Mouse (Mus musculus): Measurements from ENCODE around the gene Smc3. TPM values are rescaled to one million over a fixed set of nuclear protein-coding genes. Genes with fewer than 3 reads are reported as not detected.
"Not testable (repeated sequence)": the region's sequence is repeated elsewhere in the genome, so short reads cannot be mapped to it uniquely, and the experiment has no call there.

The Smc3 gene
- polyA plus RNA-seq, 1 experiment from 2014 or later: 87.4 TPM

DNA sequence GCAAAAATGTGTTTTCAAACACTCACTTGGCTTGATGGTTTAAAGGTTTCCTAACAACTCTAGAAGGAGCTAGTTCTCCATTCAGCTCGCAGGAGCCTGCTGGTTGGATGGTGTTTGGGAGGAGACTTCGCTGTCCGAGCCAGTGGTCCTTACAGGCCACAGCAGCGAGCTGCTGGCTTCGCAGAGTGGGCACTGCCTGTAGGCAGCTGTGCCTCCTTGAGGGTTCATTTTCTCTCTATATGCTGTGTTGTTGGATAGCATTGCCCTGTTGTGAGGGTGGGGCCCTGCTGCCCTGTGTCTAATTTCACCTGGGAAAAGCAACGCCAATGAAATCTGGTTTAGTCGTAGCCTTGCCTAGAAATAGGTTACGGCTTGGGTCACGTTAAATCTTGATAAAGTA lies 47.1 kb downstream of the Smc3 start:
- no peaks in the 10 kb centered on the region for H3K27me3 ChIP-seq
- H3K4me1 ChIP-seq: peaks cover 6% of the 10 kb centered on the region
- peaks cover 53% of the 10 kb centered on the region for H3K36me3 ChIP-seq (ENCODE audit: poor library complexity, severe bottlenecking)
- no peak overlapping the region for H3K9ac ChIP-seq
- H3K4me2 ChIP-seq: no peak overlapping the region
- ATAC-seq: no peak
- H3K4me3 ChIP-seq: no peak overlapping the region
- H3K9me3 ChIP-seq (replicated peaks): no peaks in the 10 kb centered on the region
- no peak overlapping the region for H3K27ac ChIP-seq
- 90% methylated on average over 9 of the region's 9 CpGs for WGBS

- Histone ChIP-seq H3K4me3 (no peak overlapping the region), H3K27me3 (no peaks in the 10 kb centered on the region), H3K36me3 (ENCODE audit: poor library complexity, severe bottlenecking) (peaks cover 49% of the 10 kb centered on the region), H3K9ac (no peak overlapping the region), H3K4me2 (no peak overlapping the region), H3K9me3 (replicated peaks) (no peaks in the 10 kb centered on the region), H3K27ac (no peak overlapping the region), H3K4me1 (peaks cover 12% of the 10 kb centered on the region)
- no peak for ATAC-seq
- 57% methylated on average over 5 of the region's 5 CpGs for WGBS
Measured at GRCm38 (mm10) chr19:53648056-53648455, 47.9 kb downstream of the Smc3 start.

- Histone ChIP-seq H3K36me3 (ENCODE audit: poor library complexity, severe bottlenecking) (peaks cover 42% of the 10 kb centered on the region), H3K27me3 (no peaks in the 10 kb centered on the region), H3K4me3 (no peak overlapping the region), H3K27ac (no peak overlapping the region), H3K4me1 (peaks cover 17% of the 10 kb centered on the region), H3K9ac (no peak overlapping the region), H3K9me3 (replicated peaks) (no peaks in the 10 kb centered on the region), H3K4me2 (no peak overlapping the region)
- peak; percentile 76 for ATAC-seq
- WGBS: 31% methylated on average over 10 of the region's 10 CpGs
Measured at GRCm38 (mm10) chr19:53648802-53649236, 48.6 kb downstream of the Smc3 start.

GRCm38 (mm10) chr19:53649361-53649760 lies 49.2 kb downstream of the Smc3 start:
- Histone ChIP-seq H3K9ac (no peak overlapping the region; the same call in 1 of the 2 replicates), H3K4me1 (peaks cover 22% of the 10 kb centered on the region), H3K27ac (no peak overlapping the region), H3K36me3 (ENCODE audit: poor library complexity, severe bottlenecking) (peaks cover 38% of the 10 kb centered on the region), H3K9me3 (replicated peaks) (no peaks in the 10 kb centered on the region), H3K27me3 (no peaks in the 10 kb centered on the region), H3K4me2 (no peak overlapping the region), H3K4me3 (no peak overlapping the region)
- ATAC-seq: no peak
- 73% methylated on average over 6 of the region's 6 CpGs for WGBS

DNA sequence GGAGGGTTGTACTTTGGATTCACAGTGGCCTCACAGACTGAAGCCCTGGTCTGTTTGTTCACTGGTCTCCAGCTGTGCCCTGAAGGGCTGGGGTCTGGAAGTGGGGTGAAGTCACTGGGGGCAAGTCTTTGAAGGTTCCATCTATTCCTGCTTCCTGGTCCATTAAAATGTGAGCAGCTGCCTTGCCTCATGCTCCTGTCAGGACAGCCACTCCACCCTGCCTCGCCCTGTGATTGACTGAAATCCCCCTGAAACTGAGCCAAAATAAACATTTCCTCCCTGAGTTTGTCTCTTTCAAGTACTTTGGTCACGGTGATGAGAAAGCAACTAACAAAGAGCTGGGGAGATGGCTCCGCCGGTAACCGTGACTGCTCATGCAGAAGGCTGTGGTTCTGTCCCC lies 49.6 kb downstream of the Smc3 start:
- Histone ChIP-seq H3K4me3 (no peak overlapping the region), H3K9me3 (replicated peaks) (no peaks in the 10 kb centered on the region), H3K4me2 (no peak overlapping the region), H3K36me3 (ENCODE audit: poor library complexity, severe bottlenecking) (peaks cover 35% of the 10 kb centered on the region), H3K9ac (no peak overlapping the region; the same call in 1 of the 2 replicates), H3K4me1 (peaks cover 25% of the 10 kb centered on the region), H3K27ac (no peak overlapping the region), H3K27me3 (no peaks in the 10 kb centered on the region)
- 68% methylated on average over 5 of the region's 5 CpGs for WGBS
- ATAC-seq: no peak

DNA sequence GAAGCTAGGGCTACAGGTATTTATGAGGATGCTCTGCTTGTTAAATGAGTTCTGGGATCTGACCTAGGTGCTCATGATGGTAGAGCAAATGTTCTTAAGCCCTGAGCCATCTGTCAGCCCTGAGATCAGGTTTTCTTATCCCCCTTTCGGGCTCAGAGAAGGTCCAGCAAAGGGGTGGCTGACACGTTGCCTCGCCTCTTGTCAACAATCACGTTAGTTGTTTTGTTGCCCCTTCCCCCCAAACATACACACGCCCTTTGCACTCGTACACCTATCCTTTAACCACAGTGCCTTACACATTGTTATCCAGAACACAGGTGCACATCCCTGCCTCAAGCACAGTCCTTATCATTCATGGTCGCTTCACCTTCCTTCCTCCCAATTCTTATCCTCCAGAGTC lies 50.7 kb downstream of the Smc3 start:
- no peaks in the 10 kb centered on the region for H3K9me3 ChIP-seq (replicated peaks)
- H3K9ac ChIP-seq: no peak overlapping the region
- peaks cover 26% of the 10 kb centered on the region for H3K36me3 ChIP-seq (ENCODE audit: poor library complexity, severe bottlenecking)
- 84% methylated on average over 7 of the region's 7 CpGs for WGBS
- ATAC-seq: no peak
- peaks cover 25% of the 10 kb centered on the region for H3K4me1 ChIP-seq
- no peak overlapping the region for H3K4me3 ChIP-seq
- H3K27me3 ChIP-seq: no peaks in the 10 kb centered on the region
- no peak overlapping the region for H3K27ac ChIP-seq
- H3K4me2 ChIP-seq: no peak overlapping the region

DNA sequence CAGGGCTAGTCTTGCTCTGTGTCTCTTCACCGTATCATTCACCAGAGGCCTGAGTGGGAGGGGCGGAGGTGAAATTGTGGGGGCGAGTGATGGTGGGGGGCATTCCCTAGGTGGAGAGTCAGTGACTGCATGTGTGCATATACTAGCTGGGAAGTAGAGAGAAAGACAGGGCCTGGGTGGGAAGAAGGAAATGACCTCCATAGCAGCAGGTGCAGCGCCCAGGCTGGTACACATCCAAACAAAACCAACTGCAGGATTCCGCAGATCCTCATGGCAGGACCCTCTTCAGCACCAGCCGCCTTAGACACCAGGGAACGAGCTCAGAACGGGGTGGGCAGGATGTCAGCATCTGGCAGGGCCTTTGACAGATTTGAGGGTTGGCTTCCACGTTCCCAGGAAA lies 52.1 kb downstream of the Smc3 start:
- peaks cover 13% of the 10 kb centered on the region for H3K36me3 ChIP-seq (ENCODE audit: poor library complexity, severe bottlenecking)
- H3K27me3 ChIP-seq: no peaks in the 10 kb centered on the region
- H3K4me3 ChIP-seq: no peak overlapping the region
- H3K9ac ChIP-seq: no peak overlapping the region
- peaks cover 25% of the 10 kb centered on the region for H3K4me1 ChIP-seq
- H3K27ac ChIP-seq: no peak overlapping the region
- 69% methylated on average over 9 of the region's 9 CpGs for WGBS
- H3K9me3 ChIP-seq (replicated peaks): no peaks in the 10 kb centered on the region
- no peak overlapping the region for H3K4me2 ChIP-seq
- no peak for ATAC-seq

- Histone ChIP-seq H3K36me3 (ENCODE audit: poor library complexity, severe bottlenecking) (peaks cover 7% of the 10 kb centered on the region), H3K9ac (0 out of 2 replicates have a peak overlapping the region, but pooled peaks have one; percentile 14), H3K4me1 (peaks cover 25% of the 10 kb centered on the region), H3K9me3 (replicated peaks) (no peaks in the 10 kb centered on the region), H3K27ac (no peak overlapping the region), H3K4me3 (no peak overlapping the region), H3K4me2 (no peak overlapping the region), H3K27me3 (0 out of 2 replicates have a peak, but pooled peaks cover 3% of the 10 kb centered on the region)
- peak; percentile 17; the same call in 1 of the 2 replicates for ATAC-seq
- WGBS: 58% methylated on average over 20 of the region's 20 CpGs
Measured at GRCm38 (mm10) chr19:53653624-53654467, 53.6 kb downstream of the Smc3 start.

DNA sequence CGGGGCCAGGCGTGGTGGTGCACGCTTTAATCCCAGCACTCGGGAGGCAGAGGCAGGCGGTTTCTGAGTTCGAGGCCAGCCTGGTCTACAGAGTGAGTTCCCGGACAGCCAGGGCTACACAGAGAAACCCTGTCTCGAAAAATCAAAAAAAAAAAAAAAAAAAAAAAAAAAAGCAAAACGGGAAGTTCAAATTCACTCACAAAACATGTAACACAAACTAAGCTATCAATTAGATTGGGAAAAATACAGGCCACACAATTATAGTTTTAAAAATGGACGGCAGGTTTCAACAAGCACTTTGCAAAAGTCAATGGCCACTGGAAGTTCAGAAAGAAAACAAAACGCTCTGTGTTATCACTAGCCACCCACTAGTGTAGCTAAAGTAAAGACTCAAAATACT lies 56.2 kb downstream of the Smc3 start:
- H3K27ac ChIP-seq; H3K9me3 ChIP-seq (replicated peaks); H3K4me3 ChIP-seq; H3K27me3 ChIP-seq; H3K36me3 ChIP-seq (ENCODE audit: poor library complexity, severe bottlenecking); ATAC-seq; H3K9ac ChIP-seq; H3K4me2 ChIP-seq: not testable (repeated sequence)
- H3K4me1 ChIP-seq: peaks cover 21% of the 10 kb centered on the region
- 92% methylated on average over 11 of the region's 11 CpGs for WGBS

- H3K9me3 ChIP-seq (replicated peaks): no peaks in the 10 kb centered on the region
- no peak for ATAC-seq
- H3K27me3 ChIP-seq: 0 out of 2 replicates have a peak, but pooled peaks cover 3% of the 10 kb centered on the region
- no peak overlapping the region for H3K4me2 ChIP-seq
- no peak overlapping the region for H3K9ac ChIP-seq
- H3K4me3 ChIP-seq: no peak overlapping the region
- no peaks in the 10 kb centered on the region for H3K36me3 ChIP-seq (ENCODE audit: poor library complexity, severe bottlenecking)
- peaks cover 18% of the 10 kb centered on the region for H3K4me1 ChIP-seq
- no peak overlapping the region for H3K27ac ChIP-seq
- 92% methylated on average over 5 of the region's 5 CpGs for WGBS
Measured at GRCm38 (mm10) chr19:53657437-53657836, 57.2 kb downstream of the Smc3 start.

DNA sequence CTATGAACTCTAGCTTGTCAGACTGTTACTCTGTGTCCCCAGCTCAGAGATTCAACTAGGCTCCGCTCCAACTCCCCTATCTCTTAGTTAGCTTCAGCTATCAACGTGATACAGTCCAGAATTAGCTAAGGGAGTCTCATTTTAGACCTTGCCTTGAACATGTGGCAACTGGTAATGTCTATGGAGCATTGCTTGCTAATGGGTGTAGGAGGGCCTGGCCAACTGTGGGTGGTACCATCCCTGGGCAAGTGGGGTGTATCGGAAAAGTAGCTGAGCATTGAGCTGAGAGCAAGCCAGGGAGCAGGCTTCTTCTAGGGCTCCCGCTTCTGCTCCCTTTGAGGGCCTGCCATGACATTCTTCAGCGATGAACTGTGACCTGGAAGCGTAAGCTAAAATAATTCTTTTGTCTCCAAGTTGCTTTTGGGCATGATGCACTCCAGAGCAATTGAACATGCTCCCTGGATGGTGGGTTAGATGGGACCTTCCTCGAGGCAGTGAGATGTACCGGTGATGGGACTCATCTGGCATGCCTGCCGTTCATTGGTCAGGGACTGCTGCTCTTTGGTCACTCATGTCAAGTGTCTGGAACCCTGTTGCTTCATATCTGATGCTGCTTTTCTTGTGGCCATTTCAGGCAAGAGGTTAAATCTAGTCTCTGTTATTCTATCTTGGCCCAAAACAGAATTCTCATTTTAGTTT lies 60.7 kb downstream of the Smc3 start:
- no peak overlapping the region for H3K9ac ChIP-seq
- no peak overlapping the region for H3K27ac ChIP-seq
- H3K4me1 ChIP-seq: no peaks in the 10 kb centered on the region
- H3K36me3 ChIP-seq (ENCODE audit: poor library complexity, severe bottlenecking): no peaks in the 10 kb centered on the region
- H3K4me2 ChIP-seq: no peak overlapping the region
- 87% methylated on average over 9 of the region's 9 CpGs for WGBS
- ATAC-seq: no peak
- 0 out of 2 replicates have a peak, but pooled peaks cover 3% of the 10 kb centered on the region for H3K27me3 ChIP-seq
- no peaks in the 10 kb centered on the region for H3K9me3 ChIP-seq (replicated peaks)
- no peak overlapping the region for H3K4me3 ChIP-seq

- ATAC-seq: no peak
- Histone ChIP-seq H3K4me2 (no peak overlapping the region), H3K36me3 (ENCODE audit: poor library complexity, severe bottlenecking) (no peaks in the 10 kb centered on the region), H3K27me3 (0 out of 2 replicates have a peak, but pooled peaks cover 3% of the 10 kb centered on the region), H3K4me3 (no peak overlapping the region), H3K9me3 (replicated peaks) (no peaks in the 10 kb centered on the region), H3K9ac (no peak overlapping the region), H3K4me1 (no peaks in the 10 kb centered on the region), H3K27ac (no peak overlapping the region)
- 37% methylated on average over 14 of the region's 14 CpGs for WGBS
Measured at GRCm38 (mm10) chr19:53661938-53662722, 61.9 kb downstream of the Smc3 start.
